Mouse (Mus musculus) spleen, adult 2 months (tissue): ENCODE measurements around the gene Hdhd3.

Experiments used
- CTCF ChIP-seq: fragments of 200-500 bp; IDR thresholded peaks from 2 replicates; pipeline ENCODE4 v1.5.1; 2011; ENCODE audit warnings: mild to moderate bottlenecking, inconsistent platforms; ENCODE audit not compliant: insufficient read depth, insufficient read length, insufficient replicate concordance; ENCODE audit errors: extremely low read depth
- POLR2A ChIP-seq: fragments of 200-500 bp; IDR thresholded peaks from 2 replicates; pipeline ENCODE4 v1.6.1; 2011; ENCODE audit warnings: low read depth, low read length, inconsistent platforms

DNA sequence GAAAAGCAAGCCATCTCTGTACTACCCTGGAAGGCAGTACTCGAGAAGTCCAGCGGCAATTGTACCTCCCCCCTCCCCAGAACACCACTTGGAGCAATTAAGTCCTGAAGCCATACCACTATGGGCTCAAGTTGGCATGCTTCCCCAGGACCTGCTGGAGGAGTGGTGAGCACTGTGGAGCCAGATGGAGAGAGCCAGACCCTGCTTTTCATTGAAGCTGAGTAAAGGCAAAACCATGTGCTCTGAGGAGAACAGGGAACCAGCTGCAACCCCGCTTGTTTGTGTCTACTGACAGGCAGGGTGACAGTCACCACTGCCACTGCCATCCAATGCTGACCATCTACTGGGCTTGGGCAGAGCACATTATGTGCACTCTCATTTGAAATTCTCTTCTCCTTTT lies 38.5 kb upstream of the Hdhd3 start:
- no peak for TF ChIP-seq POLR2A
- no peak for TF ChIP-seq CTCF
